Mouse (Mus musculus) thymus, postnatal 0 days (tissue): ENCODE results near the gene AL732309.1. TPM values are rescaled to one million over a fixed set of nuclear protein-coding genes. Genes with fewer than 3 reads are reported as not detected.

Experiments
- DNase-seq: peaks from one replicate; pipeline ENCODE4 v3.0.0-alpha.2; 2015; ENCODE audit warnings: low spot score
- polyA plus RNA-seq: library from polyadenylated mRNA; unstranded; fragments of >200 nt; fragmentation: Nextera tagmentation; extraction: Ambion mirVana; gene quantifications from 2 replicates; pipeline ENCODE4 v1.2.1, GENCODE M21; 2015

AL732309.1 gene
- 3.4 and 4.9 TPM in 2 replicates for polyA plus RNA-seq

DNA sequence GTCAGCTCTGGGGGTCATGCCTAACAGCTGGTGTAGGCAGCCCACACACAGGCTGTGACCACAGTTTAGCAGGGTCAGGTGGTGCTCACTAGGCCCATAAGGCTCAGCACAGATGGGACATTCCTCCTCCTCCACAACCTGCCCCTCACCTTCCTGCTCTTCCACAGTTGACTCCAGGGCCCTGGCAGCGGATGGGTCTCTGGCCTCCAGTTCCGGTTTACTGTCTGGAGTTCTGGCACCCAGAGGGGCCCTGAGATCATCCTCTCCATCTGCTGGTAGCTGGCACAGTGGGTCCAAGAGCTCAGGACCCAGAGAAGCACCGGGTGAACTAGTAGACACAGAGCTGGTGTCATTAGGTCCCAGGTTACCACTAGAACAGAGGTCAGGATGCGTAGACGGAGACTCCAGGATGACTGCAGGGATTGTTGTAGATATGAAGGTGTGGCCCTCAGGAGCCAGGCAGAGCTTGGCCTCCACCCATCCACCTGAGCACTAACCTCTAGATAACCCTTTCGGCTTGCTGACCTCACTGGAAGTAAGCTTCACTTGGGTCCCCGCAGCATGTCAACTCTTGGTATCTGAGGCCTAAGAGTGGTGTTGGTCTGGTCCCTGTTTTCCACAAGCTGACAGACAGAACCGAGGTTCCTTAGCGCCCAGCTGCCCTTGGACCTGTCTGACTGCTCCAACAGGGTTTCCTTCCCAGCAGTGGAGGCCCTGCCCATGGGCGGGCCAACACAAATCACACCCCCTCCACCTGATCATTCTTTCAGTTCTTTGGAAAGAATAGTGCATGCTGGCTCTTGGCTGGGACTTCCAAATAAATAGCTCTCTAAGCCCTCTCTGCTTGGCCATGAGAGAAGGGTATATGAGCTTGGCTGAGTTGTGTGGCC lies at the start of gene AL732309.1:
AL732309.1 (minus strand) TSS at position 681 of the 890 bp plus-strand sequence.
- no peak for DNase-seq

DNA sequence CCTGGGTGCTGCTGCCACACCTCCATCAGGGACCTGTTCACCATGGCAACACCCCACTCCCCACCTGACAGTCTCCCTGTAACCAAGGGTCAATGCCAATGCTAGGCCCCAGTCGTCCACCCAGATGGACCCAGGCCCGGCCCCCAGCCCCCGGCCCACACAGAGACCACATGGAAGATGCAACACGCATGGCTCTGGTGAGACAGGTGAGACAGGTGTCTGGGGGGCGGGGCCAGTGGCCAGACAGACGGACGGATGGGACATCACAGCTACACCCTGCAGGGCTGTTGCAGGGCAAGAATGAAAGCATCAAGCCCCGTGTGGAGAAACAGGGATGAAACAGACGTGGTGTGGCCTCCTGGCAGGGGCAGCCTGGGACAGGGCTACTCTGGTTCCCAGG lies 47.0 kb upstream of the AL732309.1 start:
- DNase-seq: no peak

DNA sequence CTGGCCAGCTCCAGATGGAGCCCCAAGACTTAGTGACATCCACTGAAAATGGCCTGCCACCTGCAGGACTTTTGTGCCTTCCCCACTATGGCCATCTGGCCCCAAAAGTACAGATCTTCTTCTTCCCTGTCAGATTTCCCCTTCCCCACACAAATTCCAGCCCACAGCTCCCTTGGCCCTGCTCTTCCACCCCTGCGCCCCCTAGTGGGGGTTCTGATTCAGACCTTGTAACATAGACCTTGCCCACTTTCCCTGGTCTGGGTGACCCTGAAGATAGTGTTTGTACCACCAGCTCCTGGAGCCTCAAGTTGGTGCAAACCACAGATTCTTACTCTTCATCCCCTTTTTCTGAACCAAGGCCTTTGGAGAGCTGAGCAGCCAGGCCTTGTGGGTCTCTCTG lies 46.2 kb upstream of the AL732309.1 start:
- peak; percentile 58 for DNase-seq

DNA sequence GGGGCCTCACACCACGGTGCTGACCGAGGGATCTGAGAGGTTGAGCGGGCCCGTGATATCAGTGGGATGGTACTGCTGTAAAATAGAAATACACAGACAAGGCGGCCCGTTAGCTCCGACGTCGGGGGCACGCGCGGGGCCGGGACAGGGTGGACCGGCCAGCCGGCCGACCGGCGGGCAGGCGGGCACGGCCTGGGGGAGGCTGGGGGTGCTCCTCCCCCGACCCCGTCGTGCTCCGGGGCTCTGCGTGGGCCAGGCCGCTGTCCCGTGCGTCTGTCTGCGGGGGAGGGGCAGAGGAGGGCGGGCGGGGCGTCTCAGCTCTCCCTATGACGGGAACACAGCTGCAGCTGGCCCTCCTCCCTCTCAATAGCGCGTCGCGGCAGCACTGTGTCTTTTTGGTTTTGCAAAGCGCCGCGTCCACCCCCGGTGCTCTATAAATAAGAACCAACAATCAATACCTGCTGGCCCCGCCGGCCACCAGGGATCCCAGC lies 45.4 kb upstream of the AL732309.1 start:
- no peak for DNase-seq

DNA sequence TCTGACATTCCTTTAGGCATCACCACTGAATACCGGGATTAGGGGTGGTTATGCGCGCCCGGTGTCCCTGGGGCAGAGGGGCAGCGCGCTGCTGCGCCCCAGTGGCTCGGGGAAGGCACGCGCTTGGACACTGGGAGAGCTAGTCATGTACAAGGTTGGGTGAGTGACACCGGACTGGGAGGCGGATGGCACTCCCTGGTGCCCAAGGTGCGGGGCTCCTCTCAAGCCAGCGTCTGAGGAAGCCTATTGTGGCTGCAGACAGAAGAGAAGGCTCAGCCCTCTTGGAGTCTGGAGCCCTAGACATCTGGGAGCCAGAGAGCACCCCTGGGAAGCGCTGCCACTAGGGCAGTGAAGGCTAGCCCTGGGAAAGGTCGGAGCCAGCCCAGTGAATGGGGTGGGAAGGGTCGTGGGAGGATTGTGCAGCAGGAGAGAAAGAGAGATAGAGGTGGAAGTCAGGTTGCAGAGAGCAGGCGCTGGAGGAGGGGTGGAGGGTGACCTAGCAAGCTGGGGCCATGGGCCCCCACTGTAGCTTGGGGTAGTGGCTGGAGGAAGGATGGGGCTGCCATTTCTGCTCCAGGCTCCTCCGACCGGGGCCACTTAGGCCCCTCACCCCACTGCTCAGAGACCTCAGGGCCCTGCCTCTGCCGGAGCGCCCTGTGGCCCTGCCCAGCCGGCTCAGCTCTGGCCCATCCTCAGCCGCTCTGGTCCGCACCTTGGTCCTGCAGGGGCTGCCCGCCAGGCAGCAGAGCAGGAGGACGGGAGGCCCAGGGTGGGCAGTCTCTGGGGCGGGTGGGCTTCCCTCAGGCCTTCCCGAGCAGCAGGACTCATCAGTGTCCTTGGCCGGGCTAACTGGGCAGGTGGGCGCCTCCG lies 44.8 kb upstream of the AL732309.1 start:
- DNase-seq: no peak

- DNase-seq: no peak
Observed at GRCm38 (mm10) chr2:25290816-25291130, 44.1 kb upstream of the AL732309.1 start.

- DNase-seq: no peak
Observed at GRCm38 (mm10) chr2:25290101-25290815, 43.6 kb upstream of the AL732309.1 start.

DNA sequence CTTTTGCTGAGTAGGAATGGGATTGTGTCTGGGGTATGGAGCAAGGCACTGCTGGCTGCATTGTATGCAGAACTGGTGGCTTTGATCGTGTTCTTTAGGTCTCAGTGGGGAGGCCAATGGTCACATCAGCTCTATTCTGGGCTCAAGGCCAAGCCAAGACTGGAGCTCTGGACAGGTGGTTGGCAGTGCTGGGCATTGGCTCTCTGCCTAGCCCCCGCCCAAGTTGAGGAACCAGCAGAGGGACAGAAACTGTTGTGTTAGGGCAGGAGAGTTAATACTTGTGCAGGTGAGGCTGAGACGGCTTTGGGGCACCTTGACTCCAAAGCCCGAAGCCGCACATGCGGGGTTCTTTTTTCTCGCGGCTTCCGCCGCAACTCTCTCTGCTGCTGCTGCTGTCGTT lies 43.0 kb upstream of the AL732309.1 start, which contains the start of gene Lrrc26:
Lrrc26 (plus strand) TSS at position 265 of the 400 bp plus-strand sequence.
- no peak for DNase-seq

DNA sequence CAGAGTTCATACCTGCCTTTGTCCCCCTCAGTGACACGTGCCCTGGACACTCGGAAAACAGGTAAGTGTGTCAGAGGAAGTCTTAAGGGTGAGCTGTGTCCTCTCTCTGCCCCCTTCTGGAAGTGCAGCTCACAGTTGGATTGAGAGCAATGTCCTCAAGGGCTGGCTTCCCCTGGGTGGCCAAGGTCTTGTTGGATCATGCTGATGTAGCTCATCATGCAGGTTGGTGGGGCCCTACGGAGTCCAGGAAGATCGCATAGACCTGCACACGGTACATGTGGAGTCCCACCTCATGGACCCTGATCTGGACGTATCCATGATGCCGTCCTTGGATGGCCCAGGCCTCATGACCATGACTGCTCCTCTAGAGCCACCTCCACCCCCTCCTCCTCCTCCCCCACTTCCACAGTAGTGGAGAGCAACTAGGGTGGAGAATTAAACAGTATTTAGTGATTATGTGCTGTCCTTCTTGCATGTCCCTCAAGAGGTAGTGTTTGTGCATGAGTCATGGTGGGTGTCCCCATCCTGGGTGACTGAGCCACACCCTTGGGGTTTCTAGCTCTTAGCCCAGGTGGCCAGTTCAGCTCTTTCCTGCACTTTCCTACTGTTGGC lies 42.2 kb upstream of the AL732309.1 start:
- no peak for DNase-seq

GRCm38 (mm10) chr2:25287927-25288649 lies 41.4 kb upstream of the AL732309.1 start, which contains the start of gene Tmem210:
TSS of gene Tmem210 (plus strand) at chr2:25288145.
- no peak for DNase-seq

- DNase-seq: no peak
Observed at GRCm38 (mm10) chr2:25286837-25287636, 40.4 kb upstream of the AL732309.1 start.

DNA sequence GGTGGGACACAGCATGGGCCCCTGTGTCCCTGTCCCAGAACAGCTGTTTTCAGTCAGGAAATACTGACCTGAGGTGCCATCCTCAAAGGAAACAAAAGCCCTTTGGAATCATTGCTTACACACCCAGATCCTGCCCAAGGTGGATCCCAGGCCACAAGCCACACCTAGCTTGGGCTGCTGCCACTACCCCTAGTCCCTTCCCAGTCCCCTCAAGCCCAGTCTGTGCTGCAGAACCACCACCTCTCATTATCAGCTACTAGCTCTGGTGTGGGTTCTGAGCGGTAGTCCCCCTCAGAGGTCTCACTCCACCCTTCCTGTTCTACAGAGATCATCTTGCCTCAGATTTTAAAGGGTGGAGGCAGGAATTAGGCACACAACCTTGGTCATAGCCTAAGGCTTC lies 39.7 kb upstream of the AL732309.1 start:
- no peak for DNase-seq

DNA sequence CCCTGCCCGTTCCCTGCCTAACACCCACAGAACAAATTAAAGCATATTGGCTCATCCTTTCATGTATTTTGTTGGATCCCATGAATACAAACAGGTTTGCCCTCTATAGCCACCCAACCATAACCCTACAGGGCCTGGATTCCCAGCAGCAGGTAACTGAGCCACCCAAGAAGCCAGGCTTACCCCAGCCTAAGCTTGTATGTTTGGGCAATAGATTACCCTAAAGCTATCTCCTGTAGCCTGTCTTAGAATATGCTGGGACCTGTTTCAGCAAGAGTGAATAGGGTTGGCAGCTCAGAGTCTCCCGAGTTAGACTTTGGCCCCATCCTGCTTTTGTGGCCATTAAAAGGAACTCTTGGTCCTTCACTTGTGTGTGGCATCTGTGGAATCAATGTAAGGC lies 38.9 kb upstream of the AL732309.1 start:
- DNase-seq: no peak

- DNase-seq: peak; percentile 78
Observed at GRCm38 (mm10) chr2:25278928-25279882, 32.5 kb upstream of the AL732309.1 start.

- no peak for DNase-seq
Observed at GRCm38 (mm10) chr2:25273010-25273409, 26.3 kb upstream of the AL732309.1 start.

DNA sequence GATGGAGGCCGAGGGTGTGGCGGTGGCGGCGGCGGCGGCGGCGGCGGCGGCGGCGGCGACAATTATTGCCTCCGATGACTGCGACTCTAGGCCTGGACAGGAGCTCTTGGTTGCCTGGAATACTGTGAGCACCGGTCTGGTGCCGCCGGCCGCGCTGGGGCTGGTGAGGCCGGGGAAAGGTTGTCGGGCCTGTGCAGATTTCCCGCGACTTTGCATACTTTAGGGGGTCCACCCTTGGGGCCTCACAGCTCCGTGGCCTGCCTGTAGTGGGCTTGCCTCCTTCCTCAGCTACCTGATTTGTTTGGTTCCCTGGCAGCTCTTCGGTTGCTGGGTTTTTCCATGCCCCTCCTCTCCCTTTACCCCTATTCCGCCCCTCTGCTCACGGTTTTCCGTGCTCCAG lies 25.9 kb upstream of the AL732309.1 start:
- DNase-seq: no peak

DNA sequence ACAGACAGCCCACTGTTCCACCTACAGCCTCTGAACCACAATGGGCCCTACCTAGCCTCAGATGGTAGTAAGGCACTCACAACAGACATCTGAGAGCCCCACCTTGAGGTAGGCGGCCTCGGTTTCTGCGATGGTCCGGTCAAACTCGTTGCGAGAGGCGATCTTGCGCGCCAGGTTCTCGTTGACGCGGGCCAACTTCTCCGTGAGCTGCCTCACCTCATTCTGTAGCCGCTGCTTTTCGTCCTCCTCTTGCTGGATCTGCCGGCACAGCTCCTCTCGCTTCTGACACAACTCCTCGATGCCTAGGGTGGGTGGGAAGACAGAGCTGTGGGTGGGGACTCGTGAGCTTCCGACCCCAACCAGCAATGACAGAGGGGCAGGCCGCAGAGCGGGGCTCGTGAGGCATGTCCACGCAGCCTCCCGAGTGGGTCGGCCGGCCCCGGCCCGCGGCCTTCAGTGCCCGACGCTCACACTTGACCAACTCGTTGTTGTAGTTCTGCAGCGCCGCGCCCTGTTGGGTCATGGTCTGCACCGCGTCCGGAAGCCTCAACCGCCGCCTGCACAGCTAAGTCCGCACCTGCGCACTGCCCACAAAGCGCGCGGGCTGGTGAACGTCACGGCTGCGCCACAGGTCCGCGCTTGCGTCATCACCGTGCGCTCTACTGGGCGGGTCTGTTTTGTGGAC lies 25.3 kb upstream of the AL732309.1 start, which contains the start of the genes Ssna1 and Anapc2:
Ssna1 (minus strand) TSS at position 612 of the 685 bp plus-strand sequence.
Anapc2 (plus strand) TSS at position 652 of the 685 bp plus-strand sequence.
- DNase-seq: peak; percentile 97
